Mouse (Mus musculus) limb, embryonic 12.5 days (tissue): Measurements from ENCODE around the gene F3. TPM values are rescaled to one million over a fixed set of nuclear protein-coding genes. Genes with fewer than 3 reads are reported as not detected.

Source experiments
- ATAC-seq: fragments of 200-750 bp; cut with Nextera tagmentation; 2 replicates; pipeline ENCODE4 v1.8.0; 2017; ENCODE audit warnings: low read depth, moderate TSS enrichment; ENCODE audit not compliant: insufficient number of reproducible peaks, insufficient read depth, low FRiP score, low TSS enrichment
- H3K27ac ChIP-seq: fragments of 300-500 bp; sonication (generic); 2 replicates; pipeline ENCODE4 v1.5.1; 2016; ENCODE audit warnings: mild to moderate bottlenecking, moderate library complexity
- H3K27me3 ChIP-seq: fragments of 300-500 bp; sonication (generic); 2 replicates; pipeline ENCODE4 v1.6.1; 2016; ENCODE audit warnings: mild to moderate bottlenecking, moderate library complexity
- H3K36me3 ChIP-seq: fragments of 300-500 bp; sonication (generic); 2 replicates; pipeline ENCODE4 v1.6.1; 2016; ENCODE audit warnings: mild to moderate bottlenecking, moderate library complexity
- H3K4me1 ChIP-seq: fragments of 300-500 bp; sonication (generic); replicated peaks from 2 replicates; pipeline ENCODE4 v1.6.1; 2016
- H3K4me2 ChIP-seq: fragments of 300-500 bp; sonication (generic); 2 replicates; pipeline ENCODE4 v1.6.1; 2016; ENCODE audit warnings: mild to moderate bottlenecking, moderate library complexity
- H3K4me3 ChIP-seq: fragments of 300-500 bp; sonication (generic); replicated peaks from 2 replicates; pipeline ENCODE4 v1.5.1; 2016; ENCODE audit warnings: mild to moderate bottlenecking
- H3K9ac ChIP-seq: fragments of 300-500 bp; sonication (generic); replicated peaks from 2 replicates; pipeline ENCODE4 v1.6.1; 2016; ENCODE audit warnings: mild to moderate bottlenecking, moderate library complexity
- H3K9me3 ChIP-seq: fragments of 300-500 bp; sonication (generic); 2 replicates; pipeline ENCODE4 v1.6.1; 2016; ENCODE audit warnings: mild to moderate bottlenecking, moderate library complexity
- WGBS: fragments of 180-500 bp; shearing (Covaris S2); methylation state at CpG from one replicate; pipeline ENCODE4 v1.1.7; 2016; 5-methylcytosine and 5-hydroxymethylcytosine counted together
- polyA plus RNA-seq: library from polyadenylated mRNA; unstranded; fragments of >200 nt; fragmentation: Nextera tagmentation; extraction: Ambion mirVana; gene quantifications from 2 replicates; pipeline ENCODE4 v1.2.1, GENCODE M21; 2016

The F3 gene
- polyA plus RNA-seq, 1 experiment from 2014 or later: 7.2 TPM

DNA sequence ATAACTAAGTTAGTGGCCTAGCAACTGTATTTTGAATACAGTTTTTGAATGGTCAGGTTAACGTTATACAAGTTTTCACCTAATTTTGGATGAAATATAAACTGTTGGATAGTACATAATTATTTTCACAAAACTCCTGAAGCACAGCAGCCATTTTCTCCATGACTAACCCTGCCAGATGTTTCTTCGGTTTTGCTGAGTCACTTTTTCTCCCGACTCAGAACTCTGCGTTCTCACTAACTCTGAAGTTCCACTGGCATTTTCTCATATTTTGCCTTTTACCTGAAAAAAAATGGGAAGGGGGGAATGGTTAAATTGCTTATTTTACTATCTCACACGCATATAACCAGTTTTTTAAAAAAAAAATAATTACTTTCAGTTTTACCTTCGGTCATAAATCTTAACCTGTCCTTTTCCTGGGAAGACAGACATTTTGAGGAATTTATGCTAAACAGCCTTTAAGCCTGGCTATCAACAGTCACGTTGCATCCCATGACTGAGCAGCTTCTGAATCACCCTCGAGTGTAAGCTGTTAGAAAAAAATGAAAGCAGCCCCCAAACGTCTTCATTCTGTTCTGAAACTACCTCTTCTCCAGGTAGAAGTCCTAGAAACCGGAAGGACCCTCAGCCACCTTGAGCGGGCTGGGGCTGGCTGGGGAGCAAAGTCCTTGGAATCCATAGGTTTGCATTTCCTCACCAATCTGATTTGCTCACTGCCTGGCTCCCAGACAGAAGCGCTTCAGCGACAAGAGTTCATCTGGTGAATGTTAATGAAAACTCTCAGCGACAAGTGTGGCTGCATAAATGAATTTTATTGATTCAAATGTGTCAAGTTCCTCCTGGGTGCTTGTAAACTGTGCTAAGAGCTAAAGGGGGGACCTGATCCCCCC lies 2.3 kb upstream of the F3 start:
- 36% methylated on average over 14 of the region's 14 CpGs for WGBS
- H3K4me2 ChIP-seq: peak overlapping the region; percentile 8; the same call in 1 of the 2 replicates

DNA sequence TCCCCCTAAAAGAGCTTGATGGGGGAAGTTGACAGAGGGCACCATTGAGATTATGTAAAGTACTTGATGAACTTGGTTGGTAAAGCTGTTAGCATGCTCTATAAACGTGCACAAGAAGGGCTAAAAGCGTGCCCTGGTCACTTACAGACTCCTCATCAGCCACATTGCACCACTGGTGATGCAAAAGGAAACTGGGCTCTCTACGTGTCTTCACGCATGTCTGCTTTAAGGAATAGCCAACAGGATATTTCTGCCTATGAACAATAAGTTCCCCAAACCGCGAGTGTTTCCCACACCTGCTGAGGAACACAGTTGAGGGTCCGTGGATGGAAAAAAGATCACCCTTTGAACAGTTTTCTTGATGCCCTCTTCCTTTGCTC lies 1.7 kb upstream of the F3 start:
- no peak for ATAC-seq
- peaks cover 37% of the 10 kb centered on the region for H3K27me3 ChIP-seq
- no peaks in the 10 kb centered on the region for H3K9me3 ChIP-seq

More for the DNA sequence above, 2.3 kb upstream of the F3 start:
- no peak for ATAC-seq
- Histone ChIP-seq H3K4me3 (no peak overlapping the region), H3K9me3 (no peaks in the 10 kb centered on the region), H3K4me1 (peaks cover 38% of the 10 kb centered on the region), H3K27me3 (peaks cover 36% of the 10 kb centered on the region), H3K9ac (no peak overlapping the region), H3K27ac (no peak overlapping the region), H3K36me3 (no peaks in the 10 kb centered on the region)

DNA sequence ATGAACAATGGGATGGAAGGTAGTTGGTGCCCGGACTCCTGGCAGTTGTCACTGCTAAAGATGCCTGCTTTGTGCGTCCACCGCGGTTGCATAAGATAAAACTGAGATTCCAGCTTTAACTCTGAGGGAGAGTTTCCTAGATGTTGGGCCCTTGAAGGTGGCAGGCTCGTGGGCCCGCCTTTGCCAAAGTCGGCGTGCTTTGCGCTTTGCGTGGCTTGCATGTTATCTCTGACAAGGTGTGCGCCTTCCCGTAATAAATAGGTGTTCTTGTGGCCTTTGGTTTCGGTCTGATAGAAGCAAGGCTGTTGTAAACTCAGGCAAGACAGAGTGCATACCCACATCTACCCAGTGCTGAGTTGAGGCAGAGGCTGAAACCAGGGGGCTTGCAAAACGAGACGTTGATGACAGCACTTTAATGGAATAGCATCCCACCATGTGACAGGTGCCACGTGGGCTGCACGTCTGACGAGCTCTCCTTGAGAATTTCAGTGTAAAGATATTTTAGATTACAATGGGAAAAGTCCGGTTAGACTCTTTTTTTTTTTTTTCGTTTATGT lies 709 bp downstream of the F3 start:
- Histone ChIP-seq H3K27ac (no peak overlapping the region), H3K27me3 (peaks cover 37% of the 10 kb centered on the region), H3K4me3 (peak overlapping the region; percentile 64), H3K4me1 (peaks cover 30% of the 10 kb centered on the region), H3K36me3 (no peaks in the 10 kb centered on the region), H3K9me3 (no peaks in the 10 kb centered on the region), H3K4me2 (peak overlapping the region; percentile 82), H3K9ac (peak overlapping the region; percentile 59; the same call in 1 of the 2 replicates)
- peak; percentile 17; the same call in 1 of the 2 replicates for ATAC-seq
- WGBS: 6% methylated on average over 20 of the region's 20 CpGs

More for the DNA sequence above, 1.7 kb upstream of the F3 start:
- H3K9ac ChIP-seq: no peak overlapping the region
- peaks cover 38% of the 10 kb centered on the region for H3K4me1 ChIP-seq
- H3K27ac ChIP-seq: no peak overlapping the region
- H3K4me3 ChIP-seq: no peak overlapping the region
- WGBS: 68% methylated on average over 7 of the region's 7 CpGs
- H3K36me3 ChIP-seq: no peaks in the 10 kb centered on the region
- H3K4me2 ChIP-seq: no peak overlapping the region

DNA sequence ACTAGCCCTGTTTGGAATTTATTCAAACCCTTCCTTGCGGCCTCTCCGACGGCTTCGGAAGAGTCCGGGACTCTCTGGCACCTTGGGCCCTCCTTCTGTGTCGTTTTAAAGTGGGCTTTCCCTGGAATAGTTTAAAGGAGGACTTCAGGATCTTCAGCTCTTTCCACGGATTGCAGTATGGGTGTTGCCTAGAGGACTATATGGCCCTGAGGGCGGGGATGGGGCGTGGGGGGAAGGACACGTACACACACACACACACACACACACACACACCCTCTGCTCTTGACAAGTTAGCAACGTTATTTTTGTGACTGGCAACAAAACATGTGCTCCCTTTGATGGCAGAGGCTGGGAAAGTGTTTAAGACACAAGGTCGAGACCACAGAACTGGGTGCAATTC lies 1.2 kb downstream of the F3 start:
- H3K36me3 ChIP-seq: no peaks in the 10 kb centered on the region
- H3K9ac ChIP-seq: no peak overlapping the region
- H3K4me3 ChIP-seq: peak overlapping the region; percentile 64
- H3K4me2 ChIP-seq: peak overlapping the region; percentile 82
- no peaks in the 10 kb centered on the region for H3K9me3 ChIP-seq
- no peak overlapping the region for H3K27ac ChIP-seq
- peaks cover 27% of the 10 kb centered on the region for H3K4me1 ChIP-seq
- H3K27me3 ChIP-seq: peaks cover 37% of the 10 kb centered on the region
- ATAC-seq: no peak
- WGBS: 29% methylated on average over 12 of the region's 12 CpGs

DNA sequence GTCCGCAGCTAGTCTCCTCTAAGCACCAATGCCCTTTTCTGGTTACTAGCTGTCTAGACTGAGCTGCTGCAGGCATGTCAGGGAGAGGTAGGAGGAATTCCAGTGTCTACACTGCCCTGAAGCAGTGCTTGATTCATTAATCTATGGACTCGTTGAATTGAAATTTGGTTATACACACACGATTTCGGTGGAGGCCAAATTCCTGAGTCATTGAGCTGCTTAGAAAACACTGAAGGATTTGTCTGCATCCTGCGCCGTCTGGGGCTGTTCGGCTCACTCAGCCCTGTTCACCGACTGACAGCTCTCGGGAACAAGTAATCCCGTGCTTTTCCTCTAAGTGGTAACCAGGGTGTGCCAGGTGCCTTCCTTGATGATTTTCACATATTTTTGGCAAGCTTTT lies 2.3 kb downstream of the F3 start:
- Histone ChIP-seq H3K9ac (no peak overlapping the region), H3K4me1 (peaks cover 27% of the 10 kb centered on the region), H3K27ac (no peak overlapping the region), H3K27me3 (peaks cover 37% of the 10 kb centered on the region), H3K36me3 (0 out of 2 replicates have a peak, but pooled peaks cover 4% of the 10 kb centered on the region), H3K9me3 (no peaks in the 10 kb centered on the region), H3K4me3 (no peak overlapping the region), H3K4me2 (no peak overlapping the region)
- 87% methylated on average over 10 of the region's 10 CpGs for WGBS
- ATAC-seq: no peak

DNA sequence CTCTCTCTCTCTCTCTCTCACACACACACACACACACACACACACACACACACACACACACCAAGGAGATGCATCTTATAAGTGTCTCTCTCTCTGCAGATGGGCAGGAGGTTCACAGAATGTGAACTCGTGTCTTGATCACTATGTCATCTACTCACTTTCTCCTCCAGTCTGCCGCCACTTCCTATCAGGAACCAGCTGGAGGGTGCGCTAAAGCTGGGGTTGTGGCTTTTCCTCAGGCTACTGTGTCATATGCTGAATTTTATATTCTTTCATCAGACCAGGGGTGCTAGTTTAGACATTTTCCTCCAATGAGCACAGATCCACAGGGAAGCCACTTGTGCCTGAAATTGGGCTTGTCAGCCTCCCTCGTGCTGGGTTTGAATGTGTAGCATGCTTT lies 6.3 kb downstream of the F3 start:
- H3K9me3 ChIP-seq: no peaks in the 10 kb centered on the region
- ATAC-seq: no peak
- no peak overlapping the region for H3K27ac ChIP-seq
- H3K4me3 ChIP-seq: no peak overlapping the region
- H3K27me3 ChIP-seq: peaks cover 15% of the 10 kb centered on the region
- 84% methylated on average over 4 of the region's 4 CpGs for WGBS
- no peak overlapping the region for H3K9ac ChIP-seq
- H3K36me3 ChIP-seq: peaks cover 19% of the 10 kb centered on the region; the same call in 1 of the 2 replicates
- no peak overlapping the region for H3K4me2 ChIP-seq
- 0 out of 2 replicates have a peak, but pooled peaks cover under 1% of the 10 kb centered on the region for H3K4me1 ChIP-seq

DNA sequence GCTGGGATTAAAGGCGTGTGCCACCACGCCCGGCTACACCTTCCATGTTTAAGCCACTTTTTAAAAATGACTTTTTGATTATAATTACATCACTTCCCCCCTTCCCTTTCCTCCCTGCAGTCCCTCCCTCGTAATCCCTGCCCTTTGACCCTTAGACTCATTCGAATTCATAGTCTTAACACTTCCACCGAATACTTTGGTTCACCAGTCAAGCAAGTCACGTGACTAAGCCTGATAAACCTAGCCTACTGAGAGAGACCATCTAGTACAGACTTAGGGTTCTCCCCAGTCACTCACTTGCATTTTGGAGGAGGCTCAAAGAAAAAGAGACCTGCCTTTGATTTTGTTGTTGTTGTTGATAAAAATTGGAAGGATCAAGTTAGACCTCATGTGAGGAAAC lies 12.2 kb downstream of the F3 start:
- Histone ChIP-seq H3K4me3 (no peak overlapping the region), H3K27me3 (no peaks in the 10 kb centered on the region), H3K9ac (no peak overlapping the region), H3K27ac (no peak overlapping the region), H3K4me1 (peaks cover 13% of the 10 kb centered on the region; the same call in 1 of the 2 replicates), H3K36me3 (peaks cover 16% of the 10 kb centered on the region; the same call in 1 of the 2 replicates), H3K9me3 (no peaks in the 10 kb centered on the region), H3K4me2 (no peak overlapping the region)
- ATAC-seq: no peak
- 82% methylated on average over 7 of the region's 7 CpGs for WGBS

DNA sequence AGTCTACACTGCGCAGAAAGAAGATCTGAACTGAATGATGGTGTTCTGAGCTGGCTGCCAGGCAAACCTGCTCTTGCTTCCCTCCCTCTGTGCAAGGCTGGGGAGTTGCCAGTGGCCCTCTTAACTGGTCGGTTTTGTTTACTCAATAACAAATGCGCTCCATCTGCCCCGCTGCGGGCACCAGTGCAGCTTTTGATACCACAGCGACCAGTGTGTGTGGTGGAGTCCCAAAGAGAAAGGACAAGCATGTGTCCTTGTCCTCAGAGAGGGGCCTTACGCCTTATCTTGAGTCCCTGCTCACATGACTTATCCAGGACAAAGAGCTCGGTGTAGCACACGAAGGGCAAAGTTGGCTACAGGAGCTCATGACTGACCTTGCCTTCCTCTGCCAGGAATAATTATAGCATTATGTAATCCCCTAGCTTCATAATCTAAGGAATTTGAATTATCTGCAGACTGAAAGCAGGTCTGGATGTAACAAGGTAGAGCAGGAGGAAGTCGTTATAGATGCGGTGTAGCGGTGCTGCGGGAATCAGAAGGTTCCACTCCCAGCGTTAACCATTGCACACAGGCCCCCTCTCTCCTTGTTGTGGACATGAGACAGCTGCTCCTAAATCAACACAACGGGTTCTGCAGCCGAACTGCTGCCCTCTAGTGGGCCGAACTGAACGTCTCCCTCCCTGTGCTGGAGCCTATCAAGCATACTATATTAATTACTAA lies 12.8 kb downstream of the F3 start:
- Histone ChIP-seq H3K9me3 (no peaks in the 10 kb centered on the region), H3K4me1 (peaks cover 13% of the 10 kb centered on the region; the same call in 1 of the 2 replicates), H3K36me3 (peaks cover 16% of the 10 kb centered on the region; the same call in 1 of the 2 replicates), H3K9ac (no peak overlapping the region), H3K4me3 (no peak overlapping the region), H3K4me2 (no peak overlapping the region), H3K27ac (no peak overlapping the region), H3K27me3 (no peaks in the 10 kb centered on the region)
- WGBS: 43% methylated on average over 18 of the region's 18 CpGs
- peak; percentile 45; the same call in 1 of the 2 replicates for ATAC-seq

DNA sequence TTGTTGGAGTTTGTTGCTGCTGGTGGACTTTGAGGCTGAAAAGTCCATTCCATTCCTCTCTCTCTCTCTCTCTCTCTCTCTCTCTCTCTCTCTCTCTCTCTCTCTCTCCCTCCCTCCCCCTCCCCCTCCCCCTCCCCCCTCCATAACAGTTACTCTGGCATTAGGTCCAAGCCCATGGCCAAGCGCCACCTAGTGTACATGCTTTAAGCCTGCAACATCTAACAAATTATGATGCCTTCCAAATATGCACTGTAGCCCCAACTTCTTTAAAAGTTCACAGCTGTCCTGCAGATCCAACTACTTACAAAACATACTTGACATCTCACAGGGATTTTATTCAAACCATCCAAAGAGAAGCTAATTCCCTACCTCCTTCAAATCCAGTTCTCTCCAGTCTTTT lies 14.1 kb downstream of the F3 start:
- H3K4me1 ChIP-seq: peaks cover 13% of the 10 kb centered on the region; the same call in 1 of the 2 replicates
- H3K9ac ChIP-seq: no peak overlapping the region
- H3K27ac ChIP-seq: no peak overlapping the region
- 0 out of 2 replicates have a peak, but pooled peaks cover 10% of the 10 kb centered on the region for H3K36me3 ChIP-seq
- H3K9me3 ChIP-seq: no peaks in the 10 kb centered on the region
- WGBS: 27% methylated on average over 1 of the region's 1 CpGs
- no peaks in the 10 kb centered on the region for H3K27me3 ChIP-seq
- no peak for ATAC-seq
- no peak overlapping the region for H3K4me3 ChIP-seq
- no peak overlapping the region for H3K4me2 ChIP-seq

DNA sequence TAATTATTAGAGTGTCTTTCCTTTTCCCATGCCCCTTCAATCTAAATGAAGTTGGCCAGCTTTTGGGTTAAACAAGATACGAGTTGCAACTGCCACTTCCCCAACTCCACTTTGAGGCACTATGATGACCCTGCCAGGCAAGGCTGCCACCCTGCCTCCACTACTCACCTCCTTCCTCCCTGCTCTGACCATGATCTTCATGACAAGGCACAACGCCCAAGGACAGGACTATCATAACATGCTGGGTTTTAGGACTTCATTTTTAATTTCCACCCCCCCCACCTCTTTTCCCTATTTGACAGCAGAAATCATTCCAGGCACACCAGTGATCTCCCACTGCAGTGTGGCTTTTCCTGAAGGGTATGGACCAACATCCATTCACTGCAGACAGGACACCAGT lies 14.6 kb downstream of the F3 start:
- 0 out of 2 replicates have a peak, but pooled peaks cover 10% of the 10 kb centered on the region for H3K36me3 ChIP-seq
- 80% methylated on average over 2 of the region's 2 CpGs for WGBS
- no peak overlapping the region for H3K4me3 ChIP-seq
- no peak for ATAC-seq
- H3K4me1 ChIP-seq: peaks cover 13% of the 10 kb centered on the region; the same call in 1 of the 2 replicates
- H3K27me3 ChIP-seq: no peaks in the 10 kb centered on the region
- no peak overlapping the region for H3K9ac ChIP-seq
- H3K4me2 ChIP-seq: no peak overlapping the region
- no peak overlapping the region for H3K27ac ChIP-seq
- no peaks in the 10 kb centered on the region for H3K9me3 ChIP-seq
